Mouse (Mus musculus): ENCODE results near the gene Pomp.

DNA sequence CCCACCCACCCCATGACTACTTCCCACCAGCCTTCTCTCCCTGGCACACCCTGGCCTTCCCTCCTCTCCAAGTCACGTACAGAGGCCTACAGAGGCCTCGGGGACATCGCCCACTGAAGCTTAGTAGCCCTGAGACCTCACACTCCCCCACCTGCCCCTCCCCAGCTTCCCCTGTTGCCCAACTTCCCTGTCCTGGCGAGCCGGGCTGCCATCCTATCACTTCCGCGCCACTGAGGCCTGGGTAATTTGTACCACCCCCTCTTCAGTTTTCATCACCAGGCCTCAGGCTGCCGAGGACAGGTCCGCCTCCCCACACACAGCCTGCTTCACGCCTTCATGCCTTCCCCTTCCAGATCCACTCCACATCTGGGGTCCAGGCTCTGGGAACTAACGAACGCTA is 20.8 kb upstream of the Pomp start:
- no peak for TF ChIP-seq CTCF (conservative IDR thresholded peaks at IDR 0.05; ENCODE audit: low read length)
- TF ChIP-seq NANOG (IDR thresholded peaks at IDR 0.05; ENCODE audit: borderline replicate concordance, low read length) = no peak
- no peak for TF ChIP-seq POU5F1 (IDR thresholded peaks at IDR 0.05; ENCODE audit: borderline replicate concordance, low read length)

All from E14TG2a.4 (cell line).